In the genomic region with DNA sequence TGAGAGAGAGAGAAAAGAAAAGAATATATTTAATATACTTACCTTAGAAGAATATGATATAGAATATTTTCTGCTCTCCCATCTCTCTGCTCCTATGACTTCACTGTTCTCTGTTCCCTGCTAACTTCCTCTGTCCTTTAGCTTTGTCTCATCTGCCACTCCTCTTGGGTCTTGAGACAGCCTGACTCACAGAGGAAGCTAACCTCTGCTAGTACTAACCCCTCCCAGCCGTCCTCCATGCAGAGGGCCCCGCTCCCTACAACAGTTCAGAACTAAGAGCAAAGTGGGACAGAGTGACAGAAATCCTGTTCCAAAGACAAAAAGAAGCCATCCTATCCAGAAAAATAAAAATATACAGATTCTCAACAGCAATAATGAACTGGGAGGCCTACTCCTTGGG, we compare ENCODE assay signal across 8 mouse cellular contexts. TPM values are rescaled to one million over a fixed set of nuclear protein-coding genes. Genes with fewer than 3 reads are reported as not detected.
DNase-seq lines count a peak whose midpoint lies in the region; ATAC-seq lines count a peak whose summit lies in the region.

A gene (minus strand): TSS at position 126 of the 400 bp plus-strand sequence.

- no peak within 1 kb of the TSS for H3K9ac ChIP-seq in liver, embryonic 15.5 days

- H3K36me3 ChIP-seq in hindbrain, embryonic 10.5 days: no peaks in the 10 kb centered on the region
- H3K36me3 ChIP-seq in liver, embryonic 15.5 days (replicated peaks): no peaks in the 10 kb centered on the region

- 83% methylated on average over 2 of the region's 2 CpGs for WGBS in hindbrain, embryonic 10.5 days
- 44% methylated on average over 2 of the region's 2 CpGs for WGBS in liver, embryonic 15.5 days (ENCODE audit: insufficient replicate concordance)

- H3K9me3 ChIP-seq in hindbrain, embryonic 10.5 days: no peaks in the 10 kb centered on the region
- no peaks in the 10 kb centered on the region for H3K9me3 ChIP-seq in liver, embryonic 15.5 days (replicated peaks)

- no peak within 1 kb of the TSS for H3K27ac ChIP-seq in hindbrain, embryonic 10.5 days
- H3K27ac ChIP-seq in liver, embryonic 15.5 days (replicated peaks): no peak within 1 kb of the TSS; the same call in 1 of the 2 replicates

- peaks cover 7% of the 10 kb centered on the region for H3K4me1 ChIP-seq in hindbrain, embryonic 10.5 days (replicated peaks)
- peaks cover 26% of the 10 kb centered on the region for H3K4me1 ChIP-seq in liver, embryonic 15.5 days (replicated peaks)

- ATAC-seq in common myeloid progenitor, adult 5-6 weeks (replicated peaks; ENCODE audit: low read depth, poor library complexity, severe bottlenecking): no peak
- no peak for ATAC-seq in liver, embryonic 15.5 days (ENCODE audit: insufficient read depth)

- intact Hi-C loops in gastrocnemius, postnatal 36 days (cut with DNase I): no loop called here

- H3K4me2 ChIP-seq in liver, embryonic 15.5 days: no peak within 1 kb of the TSS

- DNase-seq in left cerebral cortex, adult 18-20 months (ENCODE audit: low spot score in 2 of 2): no peak
- DNase-seq in left cerebral cortex, adult 11 months (ENCODE audit: low spot score): no peak
- DNase-seq in hindbrain, embryonic 10.5 days (ENCODE audit: low spot score): no peak
- no peak for DNase-seq in right cerebral cortex, postnatal 14 days
- no peak for DNase-seq in urinary bladder, postnatal 4 days (ENCODE audit: low spot score in 2 of 2)
- DNase-seq in gastrocnemius, postnatal 36 days: no peak

- no peak within 1 kb of the TSS for H3K4me3 ChIP-seq in hindbrain, embryonic 10.5 days
- no peak within 1 kb of the TSS for H3K4me3 ChIP-seq in liver, embryonic 15.5 days (replicated peaks)

- H3K27me3 ChIP-seq in hindbrain, embryonic 10.5 days (ENCODE audit: insufficient read depth, poor library complexity, severe bottlenecking): no peaks in the 10 kb centered on the region
- peaks cover 3% of the 10 kb centered on the region; the same call in 1 of the 2 replicates for H3K27me3 ChIP-seq in liver, embryonic 15.5 days

RNA-seq across cellular contexts. Expression of the gene that starts here (rescaled TPM):
- total RNA-seq in left cerebral cortex, adult 18-20 months (2021): 10 to 100 TPM; 20.8 to 25.0 TPM
- 24.0 and 25.4 TPM in 2 replicates for total RNA-seq in common myeloid progenitor, adult 5-6 weeks (2017)
- 18.5 and 22.2 TPM in 2 replicates for polyA plus RNA-seq in hindbrain, embryonic 10.5 days (2016; fragmentation: Nextera tagmentation; extraction: Ambion mirVana)
- polyA plus RNA-seq in liver, embryonic 15.5 days (2015; fragmentation: Nextera tagmentation; extraction: Ambion mirVana): 25.0 and 26.9 TPM in 2 replicates
- total RNA-seq in gastrocnemius, postnatal 36 days (2021): 1 to 10 TPM; 4.9 to 5.3 TPM
